Mouse (Mus musculus): ENCODE measurements around the gene Grn. TPM values are rescaled to one million over a fixed set of nuclear protein-coding genes. Genes with fewer than 3 reads are reported as not detected.
"Not testable (repeated sequence)": the region's sequence is repeated elsewhere in the genome, so short reads cannot be mapped to it uniquely, and the experiment has no call there.

The Grn gene
- total RNA-seq (2022), result 100 to 1,000 TPM in 2 of 4 experiments, 10 to 100 TPM in 2; 51.6 to 142 (median 80.2) TPM

- DNase-seq (ENCODE audit: low spot score in 2 of 2), result peak; percentile 75 to 95
Observed at GRCm38 (mm10) chr11:102430121-102431017, at the start of gene Grn. TSS of gene Grn (plus strand) at chr11:102430315.

- no peak for DNase-seq (ENCODE audit: low spot score in 2 of 2)
Observed at GRCm38 (mm10) chr11:102381341-102382100, 48.6 kb upstream of the Grn start.

- no peak for DNase-seq (ENCODE audit: low spot score in 2 of 2)
Observed at GRCm38 (mm10) chr11:102382794-102383193, 47.3 kb upstream of the Grn start.

DNA sequence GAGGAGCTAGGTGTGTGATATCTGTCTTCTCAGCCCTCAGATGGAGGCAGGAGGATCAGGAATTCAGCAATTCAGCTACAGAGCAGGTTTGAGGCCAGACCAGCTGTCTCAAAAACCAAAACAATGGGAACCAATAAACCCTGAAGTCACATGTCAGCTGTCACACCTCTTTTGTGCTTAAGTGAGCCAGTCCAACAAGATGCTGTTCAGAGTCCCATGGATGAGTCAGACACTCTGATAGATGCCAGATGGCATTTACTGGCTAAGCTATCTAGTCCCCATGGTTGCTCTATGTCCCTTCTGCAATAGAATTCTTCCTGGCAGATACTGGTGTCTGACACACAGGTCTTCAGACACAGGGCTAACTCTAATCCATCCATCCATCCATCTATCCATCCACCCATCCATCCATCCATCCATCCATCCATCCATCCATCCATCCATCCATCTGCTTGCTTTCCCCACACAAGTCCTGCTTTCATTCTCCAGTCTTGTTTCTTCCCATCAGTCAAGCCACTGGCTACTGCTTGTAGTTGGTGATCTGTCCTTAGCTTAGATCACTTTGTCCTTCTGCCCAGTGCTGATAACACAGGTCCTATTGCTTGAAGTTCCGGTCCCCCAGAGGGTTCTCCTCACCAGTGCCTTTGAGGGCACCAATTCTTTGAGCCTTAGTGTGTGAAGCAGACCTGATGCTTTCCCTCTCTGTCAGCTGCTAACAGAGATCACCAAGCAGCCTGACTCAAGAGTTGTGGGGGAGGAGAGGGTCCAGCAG, 46.6 kb upstream of the Grn start:
- no peak for DNase-seq (ENCODE audit: low spot score in 2 of 2)

GRCm38 (mm10) chr11:102384418-102384817, 45.7 kb upstream of the Grn start:
- DNase-seq (ENCODE audit: low spot score in 2 of 2), result no peak

- no peak for DNase-seq (ENCODE audit: low spot score in 2 of 2)
Observed at GRCm38 (mm10) chr11:102385075-102385474, 45.0 kb upstream of the Grn start.

DNA sequence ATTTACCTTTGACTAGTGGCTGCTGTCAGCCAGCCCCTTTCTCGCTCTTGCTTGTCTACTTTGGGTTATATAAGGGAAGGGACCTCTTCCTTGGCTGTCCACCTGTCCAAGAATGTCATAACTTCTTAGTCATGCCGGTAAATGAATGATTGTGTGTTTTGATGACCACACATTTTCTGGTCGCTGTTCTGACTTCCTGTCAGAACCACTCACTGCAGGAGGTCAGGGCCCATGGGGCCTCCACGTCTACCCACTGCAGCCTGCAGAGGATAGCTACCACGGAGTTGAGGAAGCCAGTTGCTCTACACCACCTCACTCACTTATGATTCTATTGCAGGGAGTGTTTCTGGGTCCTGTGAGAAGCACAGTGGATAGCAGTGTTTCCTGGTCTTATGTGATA, 44.0 kb upstream of the Grn start:
- DNase-seq (ENCODE audit: low spot score in 2 of 2), result no peak

- not testable (repeated sequence) for DNase-seq (ENCODE audit: low spot score in 2 of 2)
Observed at GRCm38 (mm10) chr11:102389436-102389835, 40.7 kb upstream of the Grn start.

- DNase-seq (ENCODE audit: low spot score in 2 of 2), result no peak
Observed at GRCm38 (mm10) chr11:102392441-102393237, 37.5 kb upstream of the Grn start.

GRCm38 (mm10) chr11:102393238-102393634, 36.9 kb upstream of the Grn start, which contains the start of gene Rundc3a:
TSS of gene Rundc3a (plus strand) at chr11:102393403.
- DNase-seq (ENCODE audit: low spot score in 2 of 2), result peak; percentile 82 to 94

- DNase-seq (ENCODE audit: low spot score in 2 of 2), result peak in 1 of 2 experiments; percentile 33
Observed at GRCm38 (mm10) chr11:102393719-102394420, 36.2 kb upstream of the Grn start.

DNA sequence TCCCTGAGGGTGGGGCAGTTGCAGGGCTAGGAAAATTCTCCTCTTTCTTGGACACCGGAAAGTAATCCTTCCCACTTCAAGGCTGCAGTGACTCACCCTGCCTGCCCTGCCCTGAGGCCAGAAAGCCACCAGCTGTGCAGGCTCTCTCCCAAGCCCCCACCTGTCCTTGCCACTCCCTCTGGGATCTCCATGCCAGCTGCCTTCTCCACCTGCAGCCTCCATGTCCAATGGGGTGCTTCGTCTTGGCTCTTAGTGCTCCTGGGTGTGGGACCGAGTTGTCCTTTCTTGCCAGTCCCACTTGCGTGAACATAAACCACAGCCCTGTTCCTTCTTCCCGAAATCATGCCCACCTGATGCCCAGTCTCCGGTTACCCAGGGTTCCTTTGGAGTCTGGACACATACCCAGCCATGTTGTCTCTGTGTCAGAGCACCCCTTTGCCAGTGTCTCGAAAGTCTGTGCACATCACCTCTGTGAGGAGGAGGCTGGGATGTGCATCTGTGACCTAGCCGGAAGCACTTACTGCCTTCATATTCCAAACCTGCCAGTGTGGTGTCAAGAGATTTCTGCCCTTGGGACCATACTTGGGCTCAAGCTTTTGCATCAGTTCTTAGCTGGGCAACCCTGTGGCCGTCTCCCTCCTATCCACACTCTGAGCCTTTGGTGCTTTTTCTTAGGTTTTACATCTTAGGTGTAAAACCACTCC, 35.5 kb upstream of the Grn start:
- DNase-seq (ENCODE audit: low spot score in 2 of 2), result peak in 1 of 2 experiments; percentile 8

DNA sequence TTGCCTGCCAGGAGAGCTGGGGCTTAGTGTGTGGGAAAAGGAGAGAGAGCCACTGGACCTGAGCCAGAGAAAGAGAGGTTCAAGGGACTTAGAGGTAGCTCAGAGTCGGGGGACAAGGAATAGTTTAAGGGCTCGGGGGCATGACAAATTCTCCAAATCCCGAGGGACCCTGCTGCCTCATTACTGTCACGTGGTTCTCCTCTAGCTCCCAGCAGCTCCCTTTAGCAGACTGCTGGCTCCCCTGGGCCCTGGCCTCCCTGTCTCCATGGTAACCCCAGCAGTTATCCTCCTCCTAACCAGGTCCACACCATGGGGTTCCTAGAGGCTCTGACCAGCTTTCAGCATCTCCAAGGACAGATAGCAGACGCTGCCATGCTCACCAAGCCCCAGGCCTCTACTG, 34.9 kb upstream of the Grn start:
- DNase-seq (ENCODE audit: low spot score in 2 of 2), result peak in 1 of 2 experiments; percentile 9

DNA sequence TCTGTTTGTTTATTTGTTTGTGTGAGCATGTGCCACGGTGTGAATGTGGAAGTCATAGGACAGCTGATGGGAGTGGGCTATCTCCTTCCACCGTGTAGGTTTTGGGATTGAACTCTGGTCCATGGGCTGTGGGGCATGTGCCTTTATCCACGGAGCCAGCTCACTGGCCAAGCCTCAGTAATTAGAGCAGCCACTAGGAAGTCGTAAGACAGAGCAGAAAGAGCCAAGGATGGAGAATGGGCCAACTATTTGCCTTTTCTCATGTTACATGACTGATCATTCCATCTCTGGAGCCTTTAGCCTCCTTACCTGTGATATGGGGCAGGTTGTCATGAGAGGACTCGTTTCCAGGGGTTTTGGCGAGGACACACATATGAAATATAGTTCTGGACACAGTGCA, 33.9 kb upstream of the Grn start:
- DNase-seq (ENCODE audit: low spot score in 2 of 2), result peak in 1 of 2 experiments; percentile 5

- DNase-seq (ENCODE audit: low spot score in 2 of 2), result peak; percentile 23 to 78
Observed at GRCm38 (mm10) chr11:102396671-102397141, 33.4 kb upstream of the Grn start.

DNA sequence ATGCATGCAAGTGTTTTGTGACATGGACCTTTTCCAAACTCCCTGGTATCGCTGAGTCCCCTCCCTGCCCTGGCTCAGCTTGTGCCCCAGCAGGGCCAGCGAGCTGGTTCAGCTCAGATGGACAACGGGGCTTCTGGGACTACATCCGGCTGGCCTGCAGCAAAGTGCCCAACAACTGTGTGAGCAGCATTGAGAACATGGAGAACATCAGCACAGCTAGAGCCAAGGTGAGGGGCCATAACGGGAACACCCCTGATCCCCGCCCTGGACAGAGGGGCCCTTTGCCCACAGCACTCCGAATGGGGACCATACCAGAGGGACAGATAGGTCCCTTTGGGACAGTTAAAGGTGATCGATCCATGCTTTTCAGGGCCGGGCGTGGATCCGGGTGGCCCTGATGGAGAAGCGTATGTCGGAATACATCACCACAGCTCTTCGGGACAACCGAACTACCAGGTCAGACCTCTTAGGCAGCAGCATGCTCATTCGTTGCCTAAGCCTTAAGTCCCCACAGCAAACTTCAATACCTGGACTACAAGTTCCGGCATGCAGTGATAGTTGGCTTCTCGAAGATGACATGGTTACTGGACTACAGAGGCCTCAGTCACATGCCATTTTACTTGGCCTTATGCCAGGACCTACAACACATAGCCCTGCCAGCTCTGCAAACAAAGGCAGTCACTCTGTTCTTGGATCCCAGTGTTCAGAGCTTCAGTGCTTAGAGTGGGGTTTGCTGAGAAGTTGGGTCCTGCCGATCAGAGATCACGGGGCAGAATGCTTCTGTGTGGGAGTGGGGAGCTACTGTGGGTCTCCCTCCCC, 31.9 kb upstream of the Grn start:
- DNase-seq (ENCODE audit: low spot score in 2 of 2), result peak in 1 of 2 experiments; percentile 27

DNA sequence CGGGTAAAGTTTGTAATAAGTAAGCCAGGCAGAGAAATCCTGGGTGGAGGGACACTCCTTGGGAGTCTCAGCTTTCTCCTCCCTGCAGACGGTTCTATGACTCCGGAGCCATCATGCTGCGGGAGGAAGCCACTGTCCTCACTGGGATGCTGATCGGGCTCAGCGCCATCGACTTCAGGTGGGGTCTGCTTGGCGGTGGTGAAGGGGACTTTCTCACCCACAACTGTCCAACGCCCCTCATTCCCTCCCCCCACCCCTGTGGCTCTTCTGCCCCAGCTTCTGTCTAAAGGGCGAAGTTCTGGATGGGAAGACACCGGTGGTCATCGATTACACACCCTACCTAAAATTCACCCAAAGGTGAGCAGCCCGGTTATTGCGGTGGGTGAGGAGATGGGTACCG, 31.0 kb upstream of the Grn start:
- no peak for DNase-seq (ENCODE audit: low spot score in 2 of 2)

GRCm38 (mm10) chr11:102399610-102400072, 30.5 kb upstream of the Grn start:
- peak in 1 of 2 experiments; percentile 36 for DNase-seq (ENCODE audit: low spot score in 2 of 2)

Data from left cerebral cortex, adult 8-10 months (tissue).